Mouse (Mus musculus) embryo, embryonic 10.5 days (tissue): ENCODE data around the gene Nop9.
A peak's percentile ranks its signal among the peaks of the same experiment; 100 is the strongest.

Experiments
- DNase-seq: peaks from one replicate; pipeline ENCODE4 v3.0.0-alpha.2; 2015; ENCODE audit warnings: low spot score

The Nop9 gene

GRCm38 (mm10) chr14:55769087-55769703, 23.7 kb downstream of the Nop9 start:
- DNase-seq = no peak

- DNase-seq = no peak
Observed at GRCm38 (mm10) chr14:55776711-55777110, 31.2 kb downstream of the Nop9 start.

- no peak for DNase-seq
Observed at GRCm38 (mm10) chr14:55777176-55777575, 31.7 kb downstream of the Nop9 start.

GRCm38 (mm10) chr14:55777806-55778205, 32.3 kb downstream of the Nop9 start:
- DNase-seq = no peak

- DNase-seq = no peak
Observed at GRCm38 (mm10) chr14:55778686-55779085, 33.2 kb downstream of the Nop9 start.

- DNase-seq = no peak
Observed at GRCm38 (mm10) chr14:55779656-55780055, 34.2 kb downstream of the Nop9 start.

GRCm38 (mm10) chr14:55780736-55781135, 35.2 kb downstream of the Nop9 start:
- DNase-seq = no peak

GRCm38 (mm10) chr14:55781310-55781709, 35.8 kb downstream of the Nop9 start:
- peak; percentile 93 for DNase-seq

GRCm38 (mm10) chr14:55782361-55782960, 37.0 kb downstream of the Nop9 start:
- no peak for DNase-seq

- DNase-seq = peak; percentile 85
Observed at GRCm38 (mm10) chr14:55783171-55783957, 37.9 kb downstream of the Nop9 start.

GRCm38 (mm10) chr14:55783958-55784235, 38.4 kb downstream of the Nop9 start, which contains the start of gene Adcy4:
Gene Adcy4 (minus strand): TSS chr14:55784095.
- DNase-seq = peak; percentile 37

GRCm38 (mm10) chr14:55785195-55785594, 39.7 kb downstream of the Nop9 start:
- peak; percentile 42 for DNase-seq

GRCm38 (mm10) chr14:55787731-55788130, 42.2 kb downstream of the Nop9 start:
- DNase-seq = no peak

GRCm38 (mm10) chr14:55788256-55789050, 43.0 kb downstream of the Nop9 start, which contains the start of gene Ripk3:
Gene Ripk3 (minus strand): TSS chr14:55788865.
- peak; percentile 43 for DNase-seq

GRCm38 (mm10) chr14:55793461-55793860, 48.0 kb downstream of the Nop9 start:
- DNase-seq = no peak

GRCm38 (mm10) chr14:55793946-55794345, 48.5 kb downstream of the Nop9 start:
- no peak for DNase-seq

- no peak for DNase-seq
Observed at GRCm38 (mm10) chr14:55795380-55796163, 50.1 kb downstream of the Nop9 start.
